Mouse (Mus musculus): ENCODE measurements around the gene Prl6a1. TPM values are rescaled to one million over a fixed set of nuclear protein-coding genes. Genes with fewer than 3 reads are reported as not detected.

Prl6a1 gene
- not detected in 2 replicates for polyA plus RNA-seq (2012; rRNA removed)

GRCm38 (mm10) chr13:27312334-27313225, at the start of gene Prl6a1:
Gene Prl6a1 (plus strand): TSS chr13:27312627.

GRCm38 (mm10) chr13:27345373-27345772, 32.9 kb downstream of the Prl6a1 start, which contains the start of gene Prl8a2:
Gene Prl8a2 (plus strand): TSS chr13:27345673.

Other genes with a start within 250 kb of the Prl6a1 start
- not detected in 2 replicates for gene Prl3d1, start 218.4 kb upstream of the Prl6a1 start, polyA plus RNA-seq (2012; rRNA removed)
- not detected in 2 replicates for gene Prl3d2, start 190.9 kb upstream of the Prl6a1 start, polyA plus RNA-seq (2012; rRNA removed)
- not detected in 2 replicates for gene Prl3d3, start 155.8 kb upstream of the Prl6a1 start, polyA plus RNA-seq (2012; rRNA removed)
- not detected in 2 replicates for gene Prl3c1, start 116.0 kb upstream of the Prl6a1 start, polyA plus RNA-seq (2012; rRNA removed)
- gene Prl3b1, start 70.8 kb upstream of the Prl6a1 start, polyA plus RNA-seq (2012; rRNA removed) = not detected in 2 replicates
- not detected in 2 replicates for gene Prl3a1, start 53.2 kb upstream of the Prl6a1 start, polyA plus RNA-seq (2012; rRNA removed)
- gene Prl8a2, start 33.0 kb downstream of the Prl6a1 start, polyA plus RNA-seq (2012; rRNA removed) = not detected in 2 replicates
- gene Prl2b1, start 78.2 kb downstream of the Prl6a1 start, polyA plus RNA-seq (2012; rRNA removed) = not detected in 2 replicates
- not detected in 2 replicates for gene Prl8a6, start 126.1 kb downstream of the Prl6a1 start, polyA plus RNA-seq (2012; rRNA removed)
- gene Prl8a8, start 200.6 kb downstream of the Prl6a1 start, polyA plus RNA-seq (2012; rRNA removed) = not detected in 2 replicates

Measured in central nervous system, embryonic 18 days (tissue).